Mouse (Mus musculus) lung, postnatal 0 days (tissue): ENCODE results near the gene Ogfrl1. TPM values are rescaled to one million over a fixed set of nuclear protein-coding genes. Genes with fewer than 3 reads are reported as not detected.
"Not testable (repeated sequence)": the region's sequence is repeated elsewhere in the genome, so short reads cannot be mapped to it uniquely, and the experiment has no call there.

ENCODE experiments used
- ATAC-seq: fragments of 200-750 bp; cut with Nextera tagmentation; 2 replicates; pipeline ENCODE4 v1.8.0; 2017; ENCODE audit warnings: moderate library complexity
- DNase-seq: peaks from one replicate; pipeline ENCODE4 v3.0.0-alpha.2; 2016; ENCODE audit warnings: low spot score
- H3K27ac ChIP-seq: fragments of 300-500 bp; sonication (generic); 2 replicates; pipeline ENCODE4 v1.5.1; 2014; ENCODE audit warnings: antibody characterized with exemption, mild to moderate bottlenecking, low read length, mixed read lengths
- H3K27me3 ChIP-seq: fragments of 300-500 bp; sonication (generic); replicated peaks from 2 replicates; pipeline ENCODE4 v1.6.1; 2014; ENCODE audit warnings: low read length, mixed read lengths; ENCODE audit not compliant: insufficient read depth
- H3K36me3 ChIP-seq: fragments of 300-500 bp; sonication (generic); 2 replicates; pipeline ENCODE4 v1.6.1; 2014; ENCODE audit warnings: low read length, mixed read lengths; ENCODE audit not compliant: insufficient read depth
- H3K4me1 ChIP-seq: fragments of 300-500 bp; sonication (generic); 2 replicates; pipeline ENCODE4 v1.6.1; 2014; ENCODE audit warnings: antibody characterized with exemption, low read depth, low read length, mixed read lengths; ENCODE audit not compliant: insufficient read depth
- H3K4me2 ChIP-seq: fragments of 300-500 bp; sonication (generic); replicated peaks from 2 replicates; pipeline ENCODE4 v1.6.1; 2014; ENCODE audit warnings: low read depth, mild to moderate bottlenecking, low read length, moderate library complexity, mixed read lengths
- H3K4me3 ChIP-seq: fragments of 300-500 bp; sonication (generic); 2 replicates; pipeline ENCODE4 v1.5.1; 2014; ENCODE audit warnings: low read depth, low read length
- H3K9ac ChIP-seq: fragments of 300-500 bp; sonication (generic); replicated peaks from 2 replicates; pipeline ENCODE4 v1.6.1; 2014; ENCODE audit warnings: low read depth, mild to moderate bottlenecking
- H3K9me3 ChIP-seq: fragments of 300-500 bp; sonication (generic); 2 replicates; pipeline ENCODE4 v1.6.1; 2016; ENCODE audit warnings: low read length, mixed read lengths
- CTCF ChIP-seq: IDR thresholded peaks from 2 replicates; pipeline ENCODE4 v1.5.1; 2016; ENCODE audit warnings: antibody characterized with exemption, mild to moderate bottlenecking
- EP300 ChIP-seq: IDR thresholded peaks from 2 replicates; pipeline ENCODE4 v1.6.1; 2016; ENCODE audit warnings: antibody characterized with exemption, mild to moderate bottlenecking, control low read depth
- WGBS: fragments of 180-500 bp; shearing (Covaris S2); extraction: QIAGEN DNeasy Blood & Tissue Kit; methylation state at CpG from one replicate; pipeline ENCODE4 v1.1.7; 2014; 5-methylcytosine and 5-hydroxymethylcytosine counted together
- polyA plus RNA-seq: library from polyadenylated mRNA; unstranded; fragments of >200 nt; fragmentation: Nextera tagmentation; extraction: Ambion mirVana; gene quantifications from 2 replicates; pipeline ENCODE4 v1.2.1, GENCODE M21; 2015

Gene Ogfrl1
- polyA plus RNA-seq, 1 experiment from 2014 or later: 11.1 TPM

DNA sequence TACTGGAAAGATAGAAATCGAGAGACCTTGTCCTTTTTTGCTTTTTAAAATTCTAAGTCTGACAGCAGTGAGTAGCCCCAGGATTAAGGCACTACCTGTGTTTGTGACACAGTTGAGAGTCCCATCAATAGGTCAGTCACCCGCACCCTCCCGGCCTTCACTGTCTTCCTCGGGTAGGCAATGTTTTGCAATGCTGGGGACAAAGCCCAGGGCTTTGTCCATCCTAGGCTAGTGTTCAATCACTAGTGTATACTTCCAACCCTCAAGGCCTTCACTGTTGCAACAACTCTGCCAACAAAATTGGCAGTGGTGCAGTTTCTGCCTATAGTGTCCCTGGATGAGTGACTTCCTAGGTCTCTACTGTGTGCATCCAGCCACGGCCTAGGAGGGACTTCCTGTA lies 14.0 kb upstream of the Ogfrl1 start:
- Histone ChIP-seq H3K36me3 (no peaks in the 10 kb centered on the region), H3K9ac (no peak overlapping the region), H3K27ac (no peak overlapping the region), H3K4me3 (no peak overlapping the region), H3K9me3 (no peaks in the 10 kb centered on the region), H3K4me1 (no peaks in the 10 kb centered on the region), H3K27me3 (no peaks in the 10 kb centered on the region), H3K4me2 (no peak overlapping the region)
- no peak for ATAC-seq
- TF ChIP-seq CTCF: no peak
- TF ChIP-seq EP300: no peak
- no peak for DNase-seq
- 86% methylated on average over 5 of the region's 5 CpGs for WGBS

DNA sequence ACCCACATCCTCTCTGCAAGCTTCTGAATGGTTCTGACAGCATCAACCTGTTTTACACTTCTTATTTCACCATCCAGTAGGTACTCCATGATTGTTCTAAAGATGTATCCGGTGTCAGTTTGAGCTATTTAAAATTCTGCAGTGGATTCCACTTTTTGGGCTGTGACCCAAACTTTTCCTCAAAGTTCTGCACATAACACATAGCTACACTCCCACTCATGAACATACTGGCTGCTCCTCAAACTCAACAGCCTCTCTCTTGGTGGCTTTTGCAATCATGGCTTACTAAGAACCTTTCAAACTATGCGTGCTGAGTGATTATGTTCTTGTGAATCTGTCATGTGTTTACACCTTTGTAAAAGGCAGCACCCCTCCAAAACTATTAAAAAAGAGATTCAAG lies 12.4 kb upstream of the Ogfrl1 start:
- H3K9me3 ChIP-seq: no peaks in the 10 kb centered on the region
- no peak overlapping the region for H3K9ac ChIP-seq
- TF ChIP-seq CTCF (no peak), EP300 (no peak)
- H3K27ac ChIP-seq: no peak overlapping the region
- no peak for ATAC-seq
- no peak overlapping the region for H3K4me3 ChIP-seq
- DNase-seq: no peak
- no peaks in the 10 kb centered on the region for H3K4me1 ChIP-seq
- H3K4me2 ChIP-seq: no peak overlapping the region
- no peaks in the 10 kb centered on the region for H3K27me3 ChIP-seq
- 84% methylated on average over 2 of the region's 2 CpGs for WGBS
- no peaks in the 10 kb centered on the region for H3K36me3 ChIP-seq

DNA sequence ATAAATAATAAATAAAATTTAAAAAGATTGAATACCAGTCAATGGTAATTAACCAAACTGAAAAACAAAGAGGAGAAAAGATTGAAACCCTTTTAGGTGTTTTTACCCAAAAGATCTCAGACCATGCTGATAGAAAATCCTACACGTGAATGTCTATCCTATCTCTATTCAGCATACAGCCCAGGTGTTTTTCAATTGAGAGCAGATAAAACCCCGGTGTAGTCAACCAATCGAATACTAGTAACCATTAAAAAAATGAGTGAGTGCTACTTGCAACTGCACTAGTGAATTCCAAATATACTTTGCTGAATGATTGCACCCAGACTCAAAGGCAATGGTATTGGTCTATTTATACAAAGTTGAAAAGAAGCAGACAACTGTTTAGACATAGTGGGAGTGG lies 4.8 kb upstream of the Ogfrl1 start:
- Histone ChIP-seq H3K4me3 (no peak overlapping the region), H3K36me3 (no peaks in the 10 kb centered on the region), H3K27me3 (no peaks in the 10 kb centered on the region), H3K27ac (no peak overlapping the region), H3K9me3 (no peaks in the 10 kb centered on the region), H3K4me2 (no peak overlapping the region), H3K9ac (no peak overlapping the region), H3K4me1 (no peaks in the 10 kb centered on the region)
- DNase-seq (no peak), ATAC-seq (no peak)
- no peak for TF ChIP-seq CTCF
- TF ChIP-seq EP300: no peak
- WGBS: 89% methylated on average over 3 of the region's 3 CpGs

DNA sequence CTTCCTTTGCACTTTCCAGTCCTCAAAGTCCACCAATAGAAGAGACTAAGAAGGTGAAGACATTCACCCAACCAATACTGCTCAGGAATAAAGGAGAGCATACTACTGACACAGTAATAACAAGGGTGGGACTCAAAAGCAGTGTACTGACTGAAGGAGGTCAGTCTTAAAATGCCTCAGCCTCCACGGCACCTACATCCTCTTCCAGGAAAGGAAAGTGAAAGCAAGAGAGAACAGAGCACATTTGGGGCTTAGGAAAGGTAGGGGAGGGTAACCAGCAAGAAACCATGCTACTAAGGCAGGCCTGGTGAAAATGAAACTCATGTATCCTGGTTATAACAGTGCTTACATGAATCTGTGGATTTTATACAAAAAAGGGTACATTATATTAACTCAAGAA lies 2.0 kb upstream of the Ogfrl1 start:
- 25% methylated on average over 1 of the region's 1 CpGs for WGBS
- DNase-seq: peak; percentile 42
- no peaks in the 10 kb centered on the region for H3K36me3 ChIP-seq
- TF ChIP-seq CTCF (no peak), EP300 (no peak)
- H3K4me1 ChIP-seq: no peaks in the 10 kb centered on the region
- 0 out of 2 replicates have a peak overlapping the region, but pooled peaks have one; percentile 19 for H3K4me2 ChIP-seq
- no peak overlapping the region for H3K4me3 ChIP-seq
- no peak overlapping the region for H3K27ac ChIP-seq
- no peaks in the 10 kb centered on the region for H3K27me3 ChIP-seq
- H3K9ac ChIP-seq: no peak overlapping the region
- no peaks in the 10 kb centered on the region for H3K9me3 ChIP-seq
- no peak for ATAC-seq

DNA sequence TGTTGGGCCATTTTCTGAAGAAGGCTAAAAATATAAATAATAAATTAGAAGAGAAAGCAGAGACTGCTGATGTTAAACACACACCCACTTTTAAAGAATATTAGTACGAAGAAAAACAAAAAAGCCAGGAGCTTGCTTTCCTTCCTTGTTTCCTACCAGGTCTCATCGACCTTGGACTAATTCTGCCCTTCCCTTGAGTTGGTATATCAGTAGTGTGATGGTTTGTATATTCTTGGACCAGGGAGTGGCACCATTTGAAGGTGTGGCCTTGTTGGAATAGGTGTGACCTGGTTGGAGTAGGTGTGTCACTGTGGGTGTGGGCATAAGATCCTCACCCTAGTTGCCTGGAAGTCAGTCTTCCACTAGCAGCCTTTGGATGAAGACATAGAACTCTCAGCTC lies 3.2 kb downstream of the Ogfrl1 start:
- H3K9ac ChIP-seq, H3K4me3 ChIP-seq, H3K27ac ChIP-seq, H3K27me3 ChIP-seq, ATAC-seq, H3K9me3 ChIP-seq, H3K4me2 ChIP-seq, DNase-seq, H3K36me3 ChIP-seq, H3K4me1 ChIP-seq: not testable (repeated sequence)
- 64% methylated on average over 2 of the region's 2 CpGs for WGBS

DNA sequence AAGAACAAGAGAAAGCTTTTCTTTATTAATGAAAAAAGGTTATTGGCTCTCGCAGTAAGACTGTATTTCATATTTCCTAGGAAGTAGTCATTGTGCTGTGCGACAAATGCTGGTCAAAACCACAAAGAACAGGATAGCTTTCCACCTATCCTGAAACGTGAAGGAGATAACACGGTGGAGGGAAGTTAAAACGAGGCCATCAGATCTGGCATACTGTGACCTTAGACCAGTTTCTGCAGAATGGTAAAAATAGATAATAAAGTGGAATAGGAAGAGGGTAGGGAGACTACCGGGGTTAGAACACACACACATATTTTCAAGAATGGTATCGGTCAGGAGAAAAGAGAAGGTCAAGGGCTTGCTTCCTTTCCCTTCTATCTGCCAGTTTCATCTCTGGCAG lies 5.8 kb downstream of the Ogfrl1 start:
- TF ChIP-seq CTCF (no peak), EP300 (no peak)
- no peak overlapping the region for H3K9ac ChIP-seq
- no peak overlapping the region for H3K4me2 ChIP-seq
- 80% methylated on average over 7 of the region's 7 CpGs for WGBS
- ATAC-seq (no peak), DNase-seq (no peak)
- H3K9me3 ChIP-seq: no peaks in the 10 kb centered on the region
- H3K4me1 ChIP-seq: no peaks in the 10 kb centered on the region
- no peak overlapping the region for H3K4me3 ChIP-seq
- H3K27me3 ChIP-seq: no peaks in the 10 kb centered on the region
- H3K27ac ChIP-seq: no peak overlapping the region
- H3K36me3 ChIP-seq: no peaks in the 10 kb centered on the region

DNA sequence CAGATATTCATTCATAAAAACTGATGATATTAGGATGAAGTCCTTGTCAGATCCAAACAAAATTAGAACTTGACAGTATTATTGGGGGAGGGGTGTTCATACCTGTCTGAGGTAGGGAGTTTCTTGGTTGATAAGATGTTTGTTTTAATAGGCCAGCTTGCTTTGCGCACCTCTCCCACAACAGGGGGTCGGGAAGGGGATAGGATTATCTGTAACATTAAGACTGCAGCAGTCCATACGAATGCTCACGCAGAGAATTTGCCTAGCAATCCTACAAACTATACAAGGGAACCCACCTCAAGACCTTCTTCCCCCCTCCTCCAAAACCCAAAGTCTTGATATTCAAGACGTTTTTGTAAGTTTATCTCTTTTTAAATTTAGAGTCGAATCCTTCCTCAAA lies 13.2 kb downstream of the Ogfrl1 start:
- Histone ChIP-seq H3K4me1 (peaks cover 3% of the 10 kb centered on the region; the same call in 1 of the 2 replicates), H3K36me3 (no peaks in the 10 kb centered on the region), H3K9me3 (no peaks in the 10 kb centered on the region), H3K27ac (no peak overlapping the region), H3K9ac (no peak overlapping the region), H3K27me3 (no peaks in the 10 kb centered on the region), H3K4me2 (no peak overlapping the region), H3K4me3 (no peak overlapping the region)
- 90% methylated on average over 6 of the region's 6 CpGs for WGBS
- no peak for DNase-seq
- TF ChIP-seq EP300 (no peak), CTCF (no peak)
- no peak for ATAC-seq
